Mouse (Mus musculus): Measurements from ENCODE around the gene Zfp536. TPM values are rescaled to one million over a fixed set of nuclear protein-coding genes. Genes with fewer than 3 reads are reported as not detected.
"Not testable (repeated sequence)": the region's sequence is repeated elsewhere in the genome, so short reads cannot be mapped to it uniquely, and the experiment has no call there.

Zfp536 gene
- total RNA-seq, 4 experiments from 2014 or later: 0.31 to 0.70 (median 0.50) TPM

GRCm38 (mm10) chr7:37607906-37608305, 165.5 kb downstream of the Zfp536 start:
- no peak for DNase-seq (ENCODE audit: low spot score in 2 of 2)

DNA sequence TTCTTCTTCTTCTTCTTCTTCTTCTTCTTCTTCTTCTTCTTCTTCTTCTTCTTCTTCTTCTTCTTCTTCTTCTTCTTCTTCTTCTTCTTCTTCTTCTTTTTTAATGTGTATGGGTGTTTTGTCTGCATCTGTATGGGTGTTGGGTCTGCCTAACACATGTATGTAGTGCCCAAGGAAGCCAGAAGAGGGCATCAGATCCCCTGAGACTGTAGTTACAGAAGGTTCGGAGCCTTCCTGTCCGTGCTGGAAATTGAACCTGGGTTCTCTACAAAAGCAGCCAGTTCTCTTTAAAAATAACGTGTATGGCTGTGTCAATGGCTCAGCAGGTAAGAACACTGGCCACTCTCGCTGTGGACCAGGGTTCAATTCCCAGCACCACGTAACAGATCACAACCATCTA, 167.0 kb downstream of the Zfp536 start:
- DNase-seq (ENCODE audit: low spot score in 2 of 2): no peak

GRCm38 (mm10) chr7:37603525-37603909, 169.9 kb downstream of the Zfp536 start:
- DNase-seq (ENCODE audit: low spot score in 2 of 2): not testable (repeated sequence)

DNA sequence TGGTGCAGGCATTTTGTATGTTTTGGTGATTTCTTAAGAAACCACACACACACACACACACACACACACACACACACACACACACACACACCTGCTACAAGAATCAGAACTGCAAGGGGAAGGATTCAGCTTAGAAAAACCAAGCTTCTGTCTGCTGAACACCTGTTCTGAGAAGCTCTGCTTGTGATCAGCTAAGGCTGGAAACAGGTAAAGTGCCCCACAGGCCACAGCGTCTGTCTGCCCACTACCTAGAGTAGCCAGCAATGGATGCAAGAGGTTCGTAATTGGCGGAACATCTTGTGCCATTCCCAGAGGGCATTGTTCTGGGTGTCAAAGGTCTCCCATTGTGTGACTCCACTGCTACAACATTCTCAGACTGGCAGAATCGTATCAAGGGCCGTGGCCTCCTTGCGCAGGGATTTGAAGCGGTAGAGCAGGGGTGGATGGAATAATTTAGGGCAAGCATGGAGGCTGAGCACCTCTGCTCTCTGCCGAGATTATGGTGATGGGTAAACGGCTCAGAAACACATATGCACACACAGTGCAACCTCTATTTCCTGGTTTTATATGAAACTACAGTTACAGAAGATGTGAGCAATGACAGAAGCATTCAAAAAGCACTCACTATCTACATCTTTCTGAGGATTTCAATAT, 170.4 kb downstream of the Zfp536 start:
- no peak for DNase-seq (ENCODE audit: low spot score in 2 of 2)

GRCm38 (mm10) chr7:37600318-37600717, 173.1 kb downstream of the Zfp536 start:
- no peak for DNase-seq (ENCODE audit: low spot score in 2 of 2)

GRCm38 (mm10) chr7:37594211-37595030, 179.0 kb downstream of the Zfp536 start:
- DNase-seq (ENCODE audit: low spot score in 2 of 2): no peak

DNA sequence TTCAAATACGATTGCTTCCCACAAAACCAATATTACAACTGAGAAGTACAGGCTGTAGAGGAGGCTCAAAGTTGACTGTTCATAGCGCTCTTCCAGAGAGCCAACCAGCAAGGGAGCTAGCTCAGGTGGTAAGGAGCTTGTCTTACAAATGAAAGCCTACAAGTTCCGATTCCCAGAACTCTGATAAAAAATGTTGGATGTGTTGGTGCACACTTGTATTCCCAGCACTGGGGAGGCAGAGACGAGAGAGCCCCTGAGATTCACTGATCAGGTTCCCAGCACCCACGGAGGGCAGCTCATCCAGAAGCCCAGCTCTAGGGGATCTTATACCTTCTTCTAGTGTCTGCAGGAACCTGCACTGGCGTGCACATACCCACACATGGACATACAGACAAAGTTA, 179.9 kb downstream of the Zfp536 start:
- no peak for DNase-seq (ENCODE audit: low spot score in 2 of 2)

DNA sequence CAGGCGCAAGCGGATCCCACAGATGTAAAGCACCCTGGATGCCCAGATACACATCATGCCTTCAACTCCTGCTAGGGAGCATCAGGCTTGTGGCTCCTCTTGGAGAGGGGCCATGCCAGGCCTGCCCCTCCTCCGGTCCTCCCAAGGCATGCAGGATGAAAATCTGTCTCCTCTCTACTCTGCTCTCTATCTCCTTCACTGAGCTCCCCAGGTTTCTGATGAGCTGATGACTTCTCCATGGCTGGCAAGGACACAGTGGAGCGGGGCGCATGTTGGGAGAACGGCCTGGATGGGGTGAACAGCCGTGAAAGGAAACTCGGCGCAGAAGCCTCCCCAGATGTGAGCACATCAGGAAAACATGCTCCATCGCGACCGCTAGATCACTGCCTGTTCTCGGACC, 186.7 kb downstream of the Zfp536 start:
- no peak for DNase-seq (ENCODE audit: low spot score in 2 of 2)

DNA sequence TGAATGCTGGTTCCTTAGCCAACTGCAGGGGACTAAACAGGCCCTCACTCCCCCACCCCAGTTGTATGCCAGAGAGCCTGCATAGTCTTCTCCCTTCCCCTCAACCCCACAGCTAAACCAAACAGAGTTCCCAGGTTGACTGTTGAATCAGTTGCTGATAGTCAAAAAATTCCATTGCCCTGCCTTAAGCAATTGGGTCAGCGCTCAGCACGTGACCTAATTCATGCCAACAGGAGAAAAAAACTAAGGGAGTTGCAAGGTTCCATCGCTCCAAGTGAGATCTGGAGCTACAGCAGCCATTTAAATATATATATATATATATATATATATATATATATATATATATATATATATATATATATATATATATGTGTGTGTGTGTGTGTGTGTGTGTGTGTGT, 192.2 kb downstream of the Zfp536 start:
- no peak for DNase-seq (ENCODE audit: low spot score in 2 of 2)

GRCm38 (mm10) chr7:37580554-37580953, 192.9 kb downstream of the Zfp536 start:
- DNase-seq (ENCODE audit: low spot score in 2 of 2): no peak

DNA sequence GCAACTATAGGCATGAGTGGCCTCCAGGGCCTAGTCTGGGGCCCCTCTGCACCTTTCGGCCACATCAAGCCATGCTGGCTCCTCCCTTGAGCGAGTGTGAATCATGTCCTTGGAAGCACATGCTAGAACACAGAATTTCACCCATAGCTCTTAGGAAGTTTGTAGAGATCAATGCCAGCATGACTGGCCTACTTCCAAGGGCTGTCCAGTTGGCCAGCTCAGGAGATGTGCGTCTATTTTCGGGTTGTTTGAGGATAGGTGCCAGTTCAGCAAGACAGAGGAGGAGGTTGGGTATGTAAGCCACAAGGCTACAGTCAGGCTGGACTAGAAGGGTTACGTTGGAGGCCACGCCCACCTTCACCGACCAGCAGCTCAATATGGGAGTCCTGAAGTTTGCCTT, 201.4 kb downstream of the Zfp536 start:
- DNase-seq (ENCODE audit: low spot score in 2 of 2): no peak

DNA sequence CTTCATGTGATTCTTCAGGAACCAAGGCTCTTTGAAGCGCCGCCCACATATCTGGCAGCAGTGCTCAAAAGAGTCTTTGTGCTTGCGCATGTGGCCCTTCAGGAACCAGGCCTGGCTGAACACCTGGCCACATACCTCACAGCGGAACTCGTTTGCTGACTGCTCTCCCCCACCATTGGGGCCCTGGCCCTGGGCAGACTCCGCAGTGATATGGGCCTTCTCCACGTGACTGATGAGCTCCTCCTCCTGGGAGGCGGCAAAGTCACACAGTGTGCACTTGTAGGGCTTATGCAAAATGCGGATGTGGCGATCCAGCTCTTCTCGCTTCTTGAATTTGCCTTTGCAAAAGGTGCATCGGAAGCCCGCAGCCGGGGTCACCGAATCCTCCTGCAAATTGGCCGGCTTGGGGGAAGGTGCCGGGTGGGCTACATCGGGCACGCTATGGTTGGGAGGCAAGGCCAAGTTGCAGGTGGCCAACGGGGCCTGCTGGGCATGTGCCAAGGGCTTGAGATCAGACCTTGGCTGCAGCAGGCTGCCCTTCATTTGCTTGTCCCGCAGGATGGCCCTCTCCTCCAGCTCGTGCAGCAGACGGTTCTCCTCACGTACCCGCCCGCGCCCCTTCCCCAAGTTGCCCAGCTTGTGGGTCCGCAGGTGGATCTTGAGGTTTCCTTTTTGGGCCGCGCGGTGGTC, 204.5 kb downstream of the Zfp536 start:
- no peak for DNase-seq (ENCODE audit: low spot score in 2 of 2)

- no peak for DNase-seq (ENCODE audit: low spot score in 2 of 2)
Observed at GRCm38 (mm10) chr7:37568041-37568440, 205.4 kb downstream of the Zfp536 start.

- no peak for DNase-seq (ENCODE audit: low spot score in 2 of 2)
Observed at GRCm38 (mm10) chr7:37566019-37566418, 207.4 kb downstream of the Zfp536 start.

- DNase-seq (ENCODE audit: low spot score in 2 of 2): no peak
Observed at GRCm38 (mm10) chr7:37565371-37565770, 208.1 kb downstream of the Zfp536 start.

GRCm38 (mm10) chr7:37564644-37565043, 208.8 kb downstream of the Zfp536 start:
- DNase-seq (ENCODE audit: low spot score in 2 of 2): no peak

GRCm38 (mm10) chr7:37563831-37564400, 209.5 kb downstream of the Zfp536 start:
- no peak for DNase-seq (ENCODE audit: low spot score in 2 of 2)

- peak in 1 of 2 experiments; percentile 31 for DNase-seq (ENCODE audit: low spot score in 2 of 2)
Observed at GRCm38 (mm10) chr7:37563171-37563574, 210.3 kb downstream of the Zfp536 start.

DNA sequence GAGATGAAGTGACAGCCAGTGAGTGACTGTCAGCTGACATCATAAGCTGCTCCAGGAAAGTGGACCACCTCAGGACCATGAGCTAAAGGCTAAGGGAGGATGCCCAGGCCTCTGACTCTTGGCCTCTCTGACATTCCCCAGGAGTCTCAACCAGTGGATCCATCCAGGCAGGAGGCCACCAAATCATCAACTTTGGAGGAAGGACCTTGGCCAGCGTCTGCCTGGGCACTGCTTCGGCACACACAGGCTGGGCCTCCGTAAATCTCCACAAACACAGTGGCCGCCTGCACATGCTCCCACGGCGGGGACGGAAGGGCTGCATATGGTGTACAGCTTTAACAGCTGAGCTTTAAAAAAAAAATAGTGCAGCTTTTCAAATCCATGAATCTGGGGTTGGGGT, 210.9 kb downstream of the Zfp536 start:
- no peak for DNase-seq (ENCODE audit: low spot score in 2 of 2)

DNA sequence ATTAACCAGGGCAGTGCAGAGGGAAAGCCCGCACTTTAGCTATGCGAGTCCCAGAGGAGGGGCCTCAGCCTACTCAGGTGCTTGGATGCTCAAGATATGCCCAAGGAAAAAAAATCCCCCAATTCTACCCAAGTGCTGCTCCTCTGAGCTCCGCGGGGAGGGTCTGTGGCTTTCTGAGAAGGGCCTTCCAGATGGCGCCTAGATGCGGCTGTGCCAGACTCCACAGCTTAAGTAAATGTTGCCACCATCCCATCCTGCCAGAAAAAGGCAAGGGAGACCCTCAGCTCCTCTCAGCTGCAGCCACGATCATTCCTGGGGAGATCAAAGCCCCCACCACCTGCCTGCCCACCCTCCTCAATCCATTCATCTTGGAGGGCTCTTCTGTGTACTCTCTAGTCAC, 212.9 kb downstream of the Zfp536 start:
- DNase-seq (ENCODE audit: low spot score in 2 of 2): no peak

DNA sequence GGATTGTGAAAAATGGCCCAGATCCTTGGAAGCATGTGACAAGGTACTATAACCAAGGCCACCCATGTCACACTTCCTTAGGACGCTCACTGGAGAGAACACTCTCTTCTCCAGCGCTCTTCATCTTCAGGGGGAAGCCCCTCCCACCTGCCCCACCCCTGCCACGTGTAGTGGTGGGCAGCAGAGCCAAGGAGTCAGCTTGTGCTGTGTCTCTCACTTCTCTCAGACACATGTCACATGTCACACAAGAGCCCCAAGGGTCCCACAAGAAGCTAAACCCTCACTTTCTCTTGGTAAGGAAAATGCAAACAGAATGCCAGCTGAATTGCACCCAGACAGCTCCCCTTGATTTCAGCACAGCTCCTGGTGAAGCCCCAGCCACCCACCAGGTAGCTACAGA, 213.6 kb downstream of the Zfp536 start:
- no peak for DNase-seq (ENCODE audit: low spot score in 2 of 2)

DNA sequence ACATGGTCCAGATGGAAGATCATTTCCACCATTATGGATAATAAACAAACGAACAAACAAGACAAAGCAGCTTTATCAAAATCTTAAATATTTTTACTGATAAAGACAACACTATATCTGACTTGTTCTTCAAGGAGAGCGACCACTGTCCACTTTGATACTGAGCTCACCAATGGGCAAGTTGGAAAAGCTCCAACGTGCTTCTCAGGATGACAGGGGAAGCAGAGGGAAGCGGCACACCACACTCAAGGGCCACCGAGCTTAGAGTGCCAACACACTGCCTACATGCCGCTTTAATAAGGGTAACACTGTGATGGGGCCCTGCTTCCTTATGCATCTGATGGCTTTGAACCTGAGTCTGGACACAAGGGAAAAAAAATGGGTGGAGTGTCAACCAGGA, 214.1 kb downstream of the Zfp536 start:
- no peak for DNase-seq (ENCODE audit: low spot score in 2 of 2)

All from gastrocnemius, adult 8-10 months (tissue).